Mouse (Mus musculus): ENCODE results near the gene Fign.

- TF ChIP-seq CTCF (IDR thresholded peaks at IDR 0.05; ENCODE audit: low read depth) (no peak), EP300 (optimal IDR thresholded peaks at IDR 0.05) (no peak)
Observed at GRCm38 (mm10) chr2:64096721-64097411, 972 bp downstream of the Fign start.

All from stomach, postnatal 0 days (tissue).